Mouse (Mus musculus) spleen, adult 2 months (tissue): Measurements from ENCODE around the gene Gab1. TPM values are rescaled to one million over a fixed set of nuclear protein-coding genes. Genes with fewer than 3 reads are reported as not detected.

ENCODE experiments used
- DNase-seq, 2 experiments: peaks; one replicate each; pipeline versions ENCODE4 v3.0.0 to v3.0.0-alpha.2; 2012 to 2021; ENCODE audit warnings: low spot score in 2 of 2, low read depth in 1 of 2
- H3K27ac ChIP-seq: fragments of 200-500 bp; 2 replicates; pipeline ENCODE4 v1.5.1; 2012; ENCODE audit warnings: low read length, inconsistent platforms; ENCODE audit not compliant: insufficient read depth
- H3K27me3 ChIP-seq: fragments of 200-500 bp; 2 replicates; pipeline ENCODE4 v1.6.1; 2012; ENCODE audit warnings: mild to moderate bottlenecking, moderate library complexity, low read length, inconsistent platforms; ENCODE audit not compliant: control insufficient read depth, insufficient read depth
- H3K36me3 ChIP-seq: fragments of 200-500 bp; 2 replicates; pipeline ENCODE4 v1.6.1; 2012; ENCODE audit warnings: mild to moderate bottlenecking, low read length, inconsistent platforms; ENCODE audit not compliant: control insufficient read depth, insufficient read depth
- H3K4me1 ChIP-seq: fragments of 200-500 bp; 2 replicates; pipeline ENCODE4 v1.6.1; 2011; ENCODE audit warnings: inconsistent platforms; ENCODE audit not compliant: control insufficient read depth, insufficient read depth, insufficient read length
- H3K4me3 ChIP-seq: fragments of 200-500 bp; 2 replicates; pipeline ENCODE4 v1.5.1; 2011; ENCODE audit warnings: mild to moderate bottlenecking, inconsistent platforms; ENCODE audit not compliant: insufficient read depth, insufficient read length; ENCODE audit errors: extremely low read depth
- CTCF ChIP-seq: fragments of 200-500 bp; IDR thresholded peaks from 2 replicates; pipeline ENCODE4 v1.5.1; 2011; ENCODE audit warnings: mild to moderate bottlenecking, inconsistent platforms; ENCODE audit not compliant: insufficient read depth, insufficient read length, insufficient replicate concordance; ENCODE audit errors: extremely low read depth
- POLR2A ChIP-seq: fragments of 200-500 bp; IDR thresholded peaks from 2 replicates; pipeline ENCODE4 v1.6.1; 2011; ENCODE audit warnings: low read depth, low read length, inconsistent platforms
- WGBS: fragments of 180-500 bp; shearing (Covaris S2); methylation state at CpG from one replicate; pipeline ENCODE4 v1.1.7; 2018; 5-methylcytosine and 5-hydroxymethylcytosine counted together
- polyA plus RNA-seq: library from polyadenylated mRNA; depleted of rRNA; stranded (reverse); fragments of >200 nt; gene quantifications from 2 replicates; pipeline ENCODE4 v1.2.3, GENCODE M21; 2012

Gab1 gene
- polyA plus RNA-seq, 1 experiment, result 4.4 TPM

- Histone ChIP-seq H3K27ac (no peak overlapping the region), H3K36me3 (no peaks in the 10 kb centered on the region), H3K27me3 (no peaks in the 10 kb centered on the region), H3K4me3 (no peak overlapping the region), H3K4me1 (no peaks in the 10 kb centered on the region)
- DNase-seq, result no peak
- TF ChIP-seq POLR2A, result no peak
- TF ChIP-seq CTCF, result no peak
- 83% methylated on average over 11 of the region's 11 CpGs for WGBS
Measured at GRCm38 (mm10) chr8:80848631-80849030, 31.7 kb downstream of the Gab1 start.

GRCm38 (mm10) chr8:80847912-80848311 lies 32.4 kb downstream of the Gab1 start:
- TF ChIP-seq CTCF (no peak), POLR2A (no peak)
- no peak for DNase-seq
- Histone ChIP-seq H3K4me3 (no peak overlapping the region), H3K36me3 (no peaks in the 10 kb centered on the region), H3K27me3 (no peaks in the 10 kb centered on the region), H3K4me1 (no peaks in the 10 kb centered on the region), H3K27ac (no peak overlapping the region)
- 87% methylated on average over 9 of the region's 9 CpGs for WGBS

DNA sequence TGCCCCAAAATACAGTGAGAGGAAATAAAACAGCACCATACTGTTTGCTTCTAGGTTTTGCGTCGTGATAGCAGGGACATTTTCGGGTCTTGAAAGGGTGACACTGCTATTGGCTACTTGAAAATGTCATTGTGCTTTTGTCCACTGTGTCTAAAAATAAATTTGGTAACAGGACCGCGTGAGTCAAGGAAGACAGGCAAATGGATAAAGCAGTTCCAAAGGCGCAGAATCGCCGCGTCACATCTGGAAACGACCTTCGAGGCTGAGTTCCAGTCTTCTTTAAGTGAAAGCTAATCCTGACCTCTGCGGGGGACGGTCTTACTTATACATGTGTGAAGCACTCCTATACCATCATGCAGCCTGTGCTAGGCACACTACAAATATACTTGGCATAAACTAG lies 35.0 kb downstream of the Gab1 start:
- no peak overlapping the region for H3K4me3 ChIP-seq
- no peaks in the 10 kb centered on the region for H3K4me1 ChIP-seq
- no peak for TF ChIP-seq POLR2A
- no peak for TF ChIP-seq CTCF
- no peak for DNase-seq
- 93% methylated on average over 13 of the region's 13 CpGs for WGBS
- H3K36me3 ChIP-seq, result no peaks in the 10 kb centered on the region
- H3K27ac ChIP-seq, result no peak overlapping the region
- no peaks in the 10 kb centered on the region for H3K27me3 ChIP-seq

- DNase-seq, result no peak
- Histone ChIP-seq H3K4me3 (no peak overlapping the region), H3K4me1 (no peaks in the 10 kb centered on the region), H3K27ac (no peak overlapping the region), H3K36me3 (no peaks in the 10 kb centered on the region), H3K27me3 (no peaks in the 10 kb centered on the region)
- 87% methylated on average over 9 of the region's 9 CpGs for WGBS
- TF ChIP-seq CTCF (no peak), POLR2A (no peak)
Measured at GRCm38 (mm10) chr8:80843744-80844434, 36.4 kb downstream of the Gab1 start.

- Histone ChIP-seq H3K27ac (no peak overlapping the region), H3K4me1 (no peaks in the 10 kb centered on the region), H3K27me3 (no peaks in the 10 kb centered on the region), H3K4me3 (no peak overlapping the region), H3K36me3 (no peaks in the 10 kb centered on the region)
- no peak for DNase-seq
- no peak for TF ChIP-seq POLR2A
- TF ChIP-seq CTCF, result no peak
- WGBS, result 94% methylated on average over 3 of the region's 3 CpGs
Measured at GRCm38 (mm10) chr8:80842514-80842913, 37.8 kb downstream of the Gab1 start.

DNA sequence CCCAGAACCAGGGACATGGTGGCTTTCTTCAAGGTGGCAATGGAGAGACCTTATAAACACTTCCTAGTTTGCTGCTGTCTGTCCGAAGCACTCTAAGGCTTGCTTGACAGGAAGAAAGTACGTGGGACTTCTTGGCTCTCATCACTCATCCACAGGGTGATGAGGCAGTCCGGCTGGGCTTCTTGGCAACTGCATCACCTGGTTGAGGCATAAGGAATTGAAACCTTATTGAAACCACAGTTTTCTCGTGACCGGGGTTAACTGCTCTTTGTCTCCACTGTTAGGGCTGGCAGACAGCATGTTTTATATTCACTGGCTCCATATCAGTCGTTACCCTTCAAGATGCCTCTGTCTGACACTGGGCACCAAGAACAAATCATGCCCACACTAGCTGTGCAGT lies 40.2 kb downstream of the Gab1 start:
- H3K27ac ChIP-seq, result no peak overlapping the region
- TF ChIP-seq CTCF, result no peak
- TF ChIP-seq POLR2A, result no peak
- H3K4me3 ChIP-seq, result no peak overlapping the region
- H3K36me3 ChIP-seq, result no peaks in the 10 kb centered on the region
- no peaks in the 10 kb centered on the region for H3K4me1 ChIP-seq
- no peaks in the 10 kb centered on the region for H3K27me3 ChIP-seq
- 53% methylated on average over 6 of the region's 6 CpGs for WGBS
- no peak for DNase-seq

DNA sequence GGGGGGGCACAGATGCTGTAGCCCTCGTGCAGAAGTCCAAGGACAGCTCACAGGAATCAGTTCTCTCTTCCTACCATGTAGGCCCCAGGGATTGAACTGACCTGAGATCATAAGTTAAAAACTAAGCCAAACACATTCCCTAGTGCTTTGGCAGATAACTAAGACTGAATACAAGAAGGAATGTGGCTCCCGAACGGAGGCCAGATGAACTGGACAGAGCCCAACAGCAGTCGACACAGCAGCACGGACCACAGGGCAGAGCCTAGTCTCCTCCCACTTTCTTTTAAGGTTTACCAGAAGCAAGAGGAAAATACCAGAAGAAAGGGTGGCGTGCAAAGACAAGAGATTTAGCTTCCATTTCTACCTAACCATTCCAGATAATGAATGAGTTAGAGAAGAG lies 42.1 kb downstream of the Gab1 start:
- WGBS, result 87% methylated on average over 6 of the region's 6 CpGs
- TF ChIP-seq CTCF (no peak), POLR2A (no peak)
- Histone ChIP-seq H3K36me3 (no peaks in the 10 kb centered on the region), H3K27me3 (no peaks in the 10 kb centered on the region), H3K4me3 (no peak overlapping the region), H3K4me1 (no peaks in the 10 kb centered on the region), H3K27ac (no peak overlapping the region)
- DNase-seq, result no peak
